Mouse (Mus musculus): ENCODE measurements around the gene Gm10226.

DNA sequence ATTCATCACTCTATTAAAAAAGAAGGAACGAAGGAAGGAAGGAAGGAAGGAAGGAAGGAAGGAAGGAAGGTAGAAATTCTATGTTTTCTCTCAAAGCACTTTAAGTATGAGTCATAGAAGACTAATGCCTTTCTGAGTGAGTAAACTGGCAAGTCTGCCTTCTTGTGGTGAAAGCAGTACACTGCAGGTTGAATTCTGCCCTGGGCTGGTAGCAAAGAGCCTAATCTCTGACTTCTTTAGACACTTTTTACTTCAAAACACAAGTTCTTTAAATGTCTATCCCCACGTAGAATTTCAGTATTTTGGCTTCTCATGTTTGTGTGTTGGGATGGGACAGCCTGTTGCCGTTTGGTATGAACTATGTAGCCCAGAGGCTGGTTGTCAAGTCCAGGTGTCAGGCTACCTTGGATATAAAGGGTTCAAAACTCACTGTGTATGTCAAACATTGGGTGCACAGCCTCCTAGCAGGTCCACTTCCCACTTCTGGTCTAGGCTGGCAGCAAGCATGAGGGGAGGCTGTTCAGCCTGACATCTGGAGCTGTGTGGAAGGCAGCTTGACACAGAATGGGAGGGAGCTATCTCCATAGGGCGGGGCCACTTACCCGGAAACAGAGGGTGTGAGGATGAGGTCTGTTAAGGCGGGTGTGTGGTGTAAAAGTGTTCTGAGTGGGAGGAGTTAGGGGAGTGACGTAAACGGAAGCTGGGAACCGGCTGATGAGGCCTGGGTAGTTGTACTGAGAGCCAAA, 12.2 kb upstream of the Gm10226 start:
- TF ChIP-seq GATA1 (IDR thresholded peaks at IDR 0.05; ENCODE audit: borderline replicate concordance, low read length) (no peak), FLI1 (IDR thresholded peaks at IDR 0.05; ENCODE audit: low read length) (no peak)
